Mouse (Mus musculus) adipose tissue, adult 10 weeks (tissue): ENCODE results near the gene Btbd35f9. TPM values are rescaled to one million over a fixed set of nuclear protein-coding genes. Genes with fewer than 3 reads are reported as not detected.

Experiments used
- polyA plus RNA-seq: library from polyadenylated mRNA; stranded (reverse); fragments of 350-450 nt; fragmentation: Illumina TruSeq; extraction: RNeasy Lipid Tissue Mini Kit (QIAGEN cat#74804); gene quantifications from one replicate; pipeline ENCODE4 v1.2.3, GENCODE M21; 2014; ENCODE audit warnings: low read depth, low replicate concordance

The Btbd35f9 gene
- not detected for polyA plus RNA-seq

DNA sequence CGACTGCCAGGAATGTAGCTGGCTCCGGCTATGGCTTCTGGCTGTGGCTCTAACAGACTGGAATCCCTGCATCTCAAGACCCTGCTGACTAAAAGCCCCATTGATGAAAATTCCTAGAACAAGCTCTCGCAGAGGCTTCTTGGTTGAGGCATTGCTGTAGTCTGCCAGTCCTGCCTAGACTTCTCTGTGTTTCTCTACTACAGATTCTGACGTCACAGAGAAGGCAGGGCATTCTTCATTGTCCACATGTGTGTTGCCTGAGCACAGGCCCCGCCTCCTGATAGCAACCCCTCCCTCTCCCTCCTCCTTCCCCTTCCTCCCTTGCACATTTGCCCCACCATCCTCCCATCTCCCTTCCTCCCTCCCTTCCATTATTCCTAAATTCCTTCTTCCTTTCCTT, at the start of gene Btbd35f9:
Gene Btbd35f9 (minus strand): TSS at position 101 of the 400 bp plus-strand sequence.

Other genes starting within 250 kb of the Btbd35f9 start
- gene Btbd35f6, start 205.0 kb downstream of the Btbd35f9 start, polyA plus RNA-seq: not detected
- gene Gm21870, start 174.7 kb downstream of the Btbd35f9 start, polyA plus RNA-seq: not detected
- not detected for gene Spin2g, start 77.2 kb upstream of the Btbd35f9 start, polyA plus RNA-seq